Mouse (Mus musculus) Muller cell, postnatal 12 days (primary cell): ENCODE measurements around the gene Ttll5.

Source experiments
- DNase-seq: peaks from one replicate; pipeline ENCODE4 v3.0.0-alpha.2; 2015; ENCODE audit errors: inconsistent ontology term

Gene Ttll5

DNA sequence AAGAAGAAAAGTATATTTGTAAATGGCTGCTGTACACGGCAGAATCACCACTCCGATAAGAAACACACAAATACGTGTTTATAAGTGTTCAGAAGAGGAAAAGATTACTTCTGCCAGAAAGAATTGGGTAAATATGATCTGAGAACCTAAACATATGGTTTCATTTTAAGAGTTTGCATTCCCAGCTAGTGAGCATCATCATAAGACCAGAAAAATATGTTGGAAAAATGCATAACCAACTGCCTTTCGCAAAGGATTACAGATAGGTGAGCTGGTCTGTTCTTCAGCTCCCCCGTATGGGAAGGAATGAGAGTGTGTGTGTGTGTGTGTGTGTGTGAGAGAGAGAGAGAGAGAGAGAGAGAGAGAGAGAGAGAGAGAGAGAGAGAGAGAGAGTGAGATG lies 186.2 kb downstream of the Ttll5 start:
- DNase-seq, result no peak

DNA sequence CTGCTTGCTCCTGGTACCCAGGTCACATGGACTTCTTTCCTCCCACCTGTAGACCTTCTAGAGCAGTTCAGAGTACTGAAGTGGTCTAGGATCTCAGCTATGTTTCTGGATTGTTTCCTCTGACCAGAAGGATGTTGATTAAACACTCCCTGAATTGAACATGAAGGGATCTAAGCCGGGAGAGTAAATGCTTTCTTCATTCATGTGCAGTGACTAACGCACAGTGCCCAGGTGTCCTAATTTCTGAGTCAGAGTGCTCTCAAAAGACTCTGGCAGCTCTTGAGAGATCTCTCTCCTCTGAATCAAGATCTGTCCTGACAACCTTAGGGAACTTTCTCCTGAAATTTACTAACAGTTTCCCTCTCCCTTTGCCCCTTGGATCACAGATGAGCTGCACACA lies 187.7 kb downstream of the Ttll5 start:
- DNase-seq, result peak; percentile 52

DNA sequence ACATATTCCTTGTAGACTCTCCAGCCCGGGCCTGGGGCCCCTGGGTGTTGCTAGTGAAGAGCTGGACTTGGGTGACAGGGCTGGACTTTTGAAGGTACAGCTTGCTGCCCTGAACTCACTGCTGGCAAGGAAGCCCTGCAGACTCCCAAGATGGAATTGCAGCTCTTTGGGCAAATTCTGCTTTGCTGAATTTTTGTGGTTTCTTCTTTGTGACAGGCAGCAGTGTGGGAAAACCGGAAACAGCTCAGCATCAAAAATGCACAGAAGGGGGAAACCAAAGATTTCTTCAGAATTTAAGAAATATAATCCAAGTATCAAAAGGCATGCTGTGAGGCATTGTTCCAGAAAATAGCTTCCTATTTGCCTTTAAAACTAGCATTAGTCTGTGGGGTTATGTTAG lies 189.7 kb downstream of the Ttll5 start:
- DNase-seq, result peak; percentile 80

DNA sequence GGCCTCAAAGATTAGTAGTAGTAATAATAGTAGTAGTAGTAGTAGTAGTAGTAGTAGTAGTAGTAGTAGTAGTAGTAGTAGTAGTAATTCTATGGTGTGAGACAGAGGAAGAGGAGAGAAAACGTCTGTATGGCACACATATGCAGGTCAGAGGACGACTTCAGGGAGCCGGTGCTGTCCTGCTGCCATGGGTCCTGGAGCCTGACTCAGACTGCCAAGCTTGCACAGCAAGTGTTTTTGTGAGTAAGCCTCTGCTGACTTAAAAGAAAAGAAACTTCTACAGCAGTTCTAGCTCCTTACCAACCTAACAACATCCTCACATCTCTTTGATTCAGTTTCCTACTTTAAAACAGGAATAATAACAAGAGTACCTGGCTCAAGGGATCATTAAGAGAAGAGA lies 190.2 kb downstream of the Ttll5 start:
- peak; percentile 64 for DNase-seq

DNA sequence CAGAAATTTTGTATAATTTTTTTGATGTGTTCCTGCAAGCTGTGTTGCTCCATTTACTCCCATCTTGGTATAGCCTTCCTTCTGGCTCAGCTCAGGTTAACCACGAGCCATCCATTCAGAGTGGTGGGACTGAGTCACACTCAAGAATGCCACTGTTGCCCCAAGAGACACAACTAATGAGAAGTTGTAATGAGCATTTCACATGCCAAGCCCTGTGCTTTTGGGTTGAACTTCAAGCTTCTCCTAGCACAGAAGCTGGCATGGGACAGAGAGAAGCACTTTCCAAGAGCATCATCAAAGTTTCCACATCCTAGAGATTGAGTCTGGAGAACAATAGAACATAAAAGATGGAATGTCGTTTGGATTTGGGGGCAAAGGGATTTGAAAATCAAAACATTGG lies 190.7 kb downstream of the Ttll5 start:
- peak; percentile 94 for DNase-seq

DNA sequence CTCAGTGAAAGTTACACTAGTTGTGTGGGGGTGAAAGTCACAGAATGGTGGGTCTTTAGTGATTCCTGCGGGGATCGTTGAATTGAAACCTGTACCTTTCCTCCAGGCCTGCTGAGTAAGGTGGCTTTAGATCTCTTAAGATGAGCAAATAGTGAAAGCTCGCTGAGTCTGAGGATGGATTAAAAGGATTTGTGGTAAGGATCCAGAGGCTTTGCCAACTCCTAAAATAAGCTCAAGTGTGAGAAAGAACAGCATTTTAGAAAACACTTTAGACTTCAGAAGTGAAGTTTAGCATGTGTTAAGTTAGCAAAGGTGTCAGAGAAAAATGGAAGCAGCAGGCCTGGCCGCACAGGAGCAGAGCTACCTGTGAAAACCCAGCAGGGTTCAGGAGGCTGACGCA lies 192.9 kb downstream of the Ttll5 start:
- DNase-seq, result no peak

DNA sequence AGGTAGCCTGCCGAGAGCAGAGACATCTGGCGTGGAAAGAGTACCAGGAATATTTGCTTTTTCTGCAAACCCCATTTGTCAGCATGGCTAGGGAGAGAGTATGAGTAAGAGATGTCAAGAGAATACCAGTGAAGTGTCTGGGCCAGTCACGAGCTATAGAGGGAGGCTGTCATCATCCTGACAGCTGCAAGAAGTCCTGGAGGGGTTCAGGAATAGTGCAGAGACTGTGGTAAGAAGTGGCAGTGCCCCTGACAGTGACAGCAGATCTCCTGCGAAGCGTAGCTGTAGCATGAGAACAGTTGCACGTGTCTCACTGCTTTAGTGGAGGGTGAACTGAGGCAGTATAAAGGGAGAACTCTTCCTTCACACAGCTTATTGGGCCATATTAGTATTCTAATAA lies 197.1 kb downstream of the Ttll5 start:
- no peak for DNase-seq

DNA sequence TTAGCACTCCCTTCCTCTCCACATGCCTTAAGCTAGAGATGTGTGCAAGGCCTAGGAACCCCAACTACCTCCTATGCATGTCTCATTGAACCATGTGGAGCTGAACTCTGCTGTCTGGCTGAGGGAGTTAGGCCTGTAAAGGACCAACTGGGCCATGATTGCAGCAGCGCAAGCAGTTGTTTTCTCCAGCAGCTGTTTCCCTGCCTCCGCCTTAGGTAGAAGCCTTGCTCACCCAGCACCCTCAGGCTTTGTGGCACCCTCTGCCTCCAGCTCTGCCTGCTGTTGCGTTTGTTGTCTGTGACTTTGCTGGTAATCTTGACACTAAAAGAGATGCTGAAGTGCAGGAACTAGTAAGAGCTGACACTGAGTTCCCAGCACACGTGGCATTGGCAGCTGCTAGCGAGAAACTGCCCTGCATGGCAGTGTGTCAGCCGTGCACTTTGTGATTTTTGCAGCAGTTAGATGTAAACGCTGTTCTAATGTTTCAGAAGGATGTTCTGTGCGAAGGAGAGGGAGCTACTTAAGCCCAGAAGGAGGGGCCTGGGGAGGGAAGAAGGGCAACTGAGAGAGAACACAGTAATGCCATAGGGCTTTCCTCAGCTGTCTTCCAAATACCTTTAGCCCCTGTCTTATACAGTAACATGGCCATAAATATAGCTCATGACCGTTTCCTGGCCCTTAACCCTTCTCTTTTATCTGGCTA lies 198.0 kb downstream of the Ttll5 start:
- no peak for DNase-seq

DNA sequence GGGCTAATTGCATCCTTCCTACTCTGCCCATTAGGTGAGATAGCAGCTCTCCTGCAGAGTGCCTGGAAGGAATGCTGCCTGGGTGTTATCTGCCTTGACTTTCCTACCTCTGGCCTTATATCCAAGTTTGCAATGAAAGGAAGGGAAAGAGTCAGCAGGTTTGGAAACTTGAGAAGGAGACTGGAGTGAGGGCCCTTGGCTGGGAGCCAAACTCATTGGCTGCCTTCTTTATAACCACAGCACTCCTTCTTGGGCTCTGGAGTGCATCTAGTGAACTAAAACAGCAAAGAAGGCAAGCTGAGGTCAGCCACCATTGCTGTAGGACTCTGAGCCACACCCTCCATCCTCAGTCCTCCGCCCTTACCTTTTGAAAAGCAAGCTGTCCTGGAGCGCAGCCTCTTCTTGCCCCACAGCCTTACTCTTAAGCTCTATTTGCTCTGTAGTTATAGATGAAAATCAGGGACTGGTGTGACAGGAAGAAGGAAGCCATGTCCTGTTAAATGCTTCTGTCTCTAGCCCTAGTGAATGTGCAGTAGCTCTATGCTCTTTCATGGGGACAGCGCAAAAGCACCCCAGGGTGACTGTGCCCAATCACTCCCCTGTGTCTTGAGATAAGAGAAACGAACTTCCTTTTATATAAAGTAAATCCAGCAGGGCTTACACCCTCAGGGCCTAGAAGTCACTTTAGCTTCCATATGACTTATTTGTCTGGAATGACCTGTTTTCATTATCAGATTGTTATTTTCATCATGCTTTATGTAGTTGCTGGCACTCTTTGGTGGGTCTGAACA lies 198.8 kb downstream of the Ttll5 start:
- no peak for DNase-seq

DNA sequence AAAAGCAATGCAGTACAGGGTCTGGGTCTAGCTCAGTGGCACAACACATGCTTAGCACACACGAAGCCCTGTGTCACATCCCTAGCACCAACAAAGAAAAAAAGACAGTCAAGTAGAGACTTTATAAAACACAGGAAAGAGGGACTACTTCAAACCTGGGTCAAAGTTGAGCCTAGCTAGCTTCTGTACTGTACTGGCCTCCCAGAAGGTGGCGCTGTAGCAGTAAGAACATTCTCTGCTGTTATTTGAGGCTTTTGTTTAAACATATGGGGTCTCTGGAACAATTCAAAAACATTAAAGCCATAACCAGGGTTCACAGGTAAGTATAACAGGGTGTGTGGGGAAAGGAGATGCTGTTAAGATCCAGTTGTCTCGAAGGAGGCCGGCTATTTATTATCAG lies 200.0 kb downstream of the Ttll5 start:
- DNase-seq, result no peak

DNA sequence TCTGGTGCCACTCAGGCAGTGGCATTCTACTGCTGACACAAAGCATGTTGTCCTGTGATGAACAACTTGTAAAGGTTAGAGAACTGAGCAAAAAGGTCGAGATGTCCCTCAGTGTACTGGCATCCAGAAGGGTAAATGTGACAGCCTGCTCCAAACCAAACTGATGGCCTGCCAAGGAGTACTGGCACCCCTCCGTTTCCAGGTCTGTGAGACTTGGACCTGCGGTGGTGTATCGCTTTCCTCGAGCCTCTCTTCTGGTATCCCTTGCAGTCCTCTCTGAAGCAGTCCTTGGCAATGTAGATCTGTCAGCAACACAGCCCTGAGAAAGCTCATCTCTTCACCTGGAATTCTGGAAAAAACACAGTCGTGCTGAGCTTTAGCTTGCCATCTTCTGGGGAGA lies 201.0 kb downstream of the Ttll5 start:
- DNase-seq, result no peak

DNA sequence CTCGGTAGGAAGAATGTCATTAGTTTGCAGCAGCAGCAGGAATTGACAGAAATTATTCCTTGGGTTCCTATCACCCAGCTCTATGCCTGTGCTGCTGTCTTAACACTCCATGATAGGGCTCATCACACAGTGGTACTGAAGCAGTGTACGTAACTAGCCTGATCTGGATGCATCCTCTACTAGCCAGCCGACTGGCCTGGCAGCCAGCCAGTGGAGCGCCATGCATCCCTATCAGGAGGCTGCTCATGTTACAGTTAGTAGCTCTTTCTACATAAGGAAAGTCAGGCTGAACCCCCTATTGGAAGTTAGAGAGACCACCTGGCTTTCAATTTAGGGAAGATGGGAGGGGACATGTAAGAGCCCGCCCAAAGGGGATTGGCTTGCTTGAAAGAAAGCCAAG lies 202.5 kb downstream of the Ttll5 start:
- DNase-seq, result peak; percentile 32

DNA sequence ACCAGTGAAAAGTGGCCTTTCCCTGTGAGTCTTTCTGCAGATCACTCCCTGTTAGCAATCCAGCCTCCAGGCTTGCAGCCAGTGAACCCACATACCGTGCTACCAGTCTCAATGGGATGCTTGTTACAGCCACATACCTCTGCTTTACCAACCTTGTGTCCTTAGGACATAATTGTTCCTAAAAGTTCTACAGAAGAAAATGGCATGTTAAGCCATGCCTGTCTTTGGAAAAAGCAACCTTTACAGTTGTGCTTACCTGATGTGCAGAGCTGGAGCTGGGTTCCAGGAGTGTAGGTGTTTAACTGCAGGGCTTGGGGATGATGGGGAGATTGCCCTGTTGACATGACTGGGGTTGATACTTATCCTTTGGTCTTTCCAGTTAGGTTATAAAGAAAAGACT lies 203.3 kb downstream of the Ttll5 start:
- DNase-seq, result no peak

DNA sequence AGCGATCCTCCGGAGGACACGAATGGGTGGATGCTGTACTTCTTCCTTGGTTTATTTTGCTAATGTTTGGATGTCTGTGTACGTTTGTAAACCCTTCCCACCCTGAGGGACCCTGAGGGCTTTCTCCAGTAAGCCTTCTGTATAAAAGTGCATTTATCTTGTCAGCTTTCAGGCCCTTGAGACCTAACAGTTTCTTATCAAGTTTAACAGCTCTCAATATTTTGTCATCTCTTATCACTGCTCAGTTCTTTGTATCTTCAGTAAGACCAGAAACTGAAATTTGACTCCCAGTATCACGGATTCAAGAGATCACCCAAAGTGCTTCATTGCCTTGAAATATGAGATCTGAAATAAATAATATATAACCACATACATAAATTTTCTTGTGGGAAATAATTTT lies 206.5 kb downstream of the Ttll5 start:
- DNase-seq, result no peak

DNA sequence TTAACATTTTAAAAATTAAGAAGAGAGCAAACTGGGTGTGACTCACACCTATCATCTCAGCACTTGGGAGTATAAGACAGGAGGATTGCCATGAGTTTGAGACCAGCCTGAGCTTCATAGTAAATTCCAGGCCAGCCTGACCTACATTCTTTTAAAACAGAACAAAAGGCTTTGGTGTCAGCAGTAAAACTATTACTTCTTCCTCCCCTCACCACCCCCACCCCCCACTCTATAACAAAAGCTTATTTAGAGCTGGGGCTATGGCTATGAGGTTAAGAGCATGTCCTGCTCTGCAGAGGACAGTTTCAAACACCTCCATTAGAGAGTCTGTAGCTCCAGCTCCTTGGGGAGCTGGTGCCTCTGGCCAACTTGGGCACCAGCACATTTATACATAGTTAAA lies 211.1 kb downstream of the Ttll5 start:
- DNase-seq, result peak; percentile 77

DNA sequence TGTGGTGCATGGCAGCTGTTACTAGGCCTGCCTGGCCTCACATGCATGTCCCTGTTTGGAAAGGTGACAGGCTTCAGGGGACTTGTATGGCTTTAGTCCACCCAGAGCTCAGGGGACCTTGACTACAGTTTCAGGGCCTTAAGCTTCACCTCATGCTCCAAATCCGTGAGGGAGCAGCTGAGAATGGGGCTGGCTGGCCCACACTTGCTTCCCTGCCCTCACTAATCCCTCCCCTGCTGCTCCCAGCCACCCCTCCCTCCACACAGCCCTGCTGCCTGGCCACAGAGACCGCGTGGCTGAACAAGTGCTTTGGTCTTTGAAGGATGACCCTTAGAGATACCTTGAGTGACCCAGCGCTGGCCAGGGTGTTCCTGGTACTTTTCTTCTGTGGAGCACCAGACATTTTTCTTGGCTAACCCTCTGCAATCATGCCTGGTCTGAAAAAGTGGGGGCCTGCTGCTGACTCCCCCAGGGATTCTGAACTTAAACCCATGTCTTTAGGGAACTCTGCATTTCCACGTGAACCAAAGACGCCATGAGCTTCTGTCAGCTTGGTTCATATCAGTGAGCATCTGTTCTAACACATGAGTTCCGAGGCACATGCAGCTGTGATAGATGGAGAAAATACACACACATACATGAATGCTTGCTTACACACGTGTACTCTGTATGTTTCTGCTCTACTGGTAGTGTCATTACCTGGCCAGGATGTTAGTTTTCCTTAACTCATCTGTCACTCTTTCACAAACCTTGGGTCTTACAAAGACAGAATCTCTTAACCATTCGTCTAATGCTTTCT lies 212.1 kb downstream of the Ttll5 start:
- DNase-seq, result no peak

DNA sequence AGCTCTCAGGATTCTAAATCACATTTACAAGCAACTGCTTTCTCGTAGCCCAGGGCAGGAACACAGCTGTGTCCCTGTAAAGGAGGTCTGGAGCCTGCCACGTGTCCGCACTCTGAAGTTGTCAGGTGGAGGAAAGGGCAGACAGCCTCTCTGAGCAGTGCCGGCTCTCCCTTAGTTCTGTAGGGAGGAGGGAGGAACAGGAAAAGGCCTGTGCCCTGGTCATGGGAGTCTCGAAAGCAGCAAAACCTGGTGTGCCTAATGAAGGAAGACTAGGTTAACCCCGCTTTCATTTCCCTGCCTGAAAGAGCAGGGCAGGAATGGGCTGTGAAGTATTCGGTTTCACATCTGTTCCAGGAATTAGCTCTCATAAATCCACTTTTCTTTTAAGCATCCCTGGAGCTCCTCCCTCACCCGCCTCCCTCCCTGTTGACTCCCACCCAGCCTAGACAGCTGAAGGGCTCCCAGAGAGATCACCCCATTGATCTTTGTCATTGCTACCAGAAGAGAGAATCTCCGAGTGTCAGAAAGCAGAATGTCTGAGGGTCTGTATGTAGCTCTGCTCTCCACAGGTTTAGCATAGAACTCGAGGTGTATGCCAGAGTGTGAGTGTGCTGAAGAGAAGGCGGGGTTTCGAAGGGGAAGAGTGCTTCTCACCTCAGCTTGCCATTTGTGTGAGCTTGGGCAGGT lies 212.9 kb downstream of the Ttll5 start:
- DNase-seq, result no peak

DNA sequence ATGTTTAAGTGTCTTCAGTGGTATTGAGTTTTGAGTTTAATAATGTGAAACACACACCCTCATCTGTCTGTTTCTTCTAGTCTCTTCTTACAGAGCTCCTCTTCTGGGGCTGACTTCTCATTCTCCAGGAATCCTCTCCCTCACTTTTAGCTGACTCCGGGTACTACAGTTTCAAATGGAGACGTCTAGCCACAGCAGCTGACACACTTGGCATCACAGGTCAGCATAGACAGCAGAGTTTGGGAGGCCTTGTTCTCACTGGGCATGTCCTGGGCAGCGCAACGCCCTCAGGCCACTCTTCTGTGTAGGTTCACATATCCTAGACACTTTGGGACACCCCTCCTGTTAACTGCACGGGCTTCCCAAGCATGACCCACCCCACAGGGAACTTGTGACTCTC lies 214.6 kb downstream of the Ttll5 start:
- no peak for DNase-seq

DNA sequence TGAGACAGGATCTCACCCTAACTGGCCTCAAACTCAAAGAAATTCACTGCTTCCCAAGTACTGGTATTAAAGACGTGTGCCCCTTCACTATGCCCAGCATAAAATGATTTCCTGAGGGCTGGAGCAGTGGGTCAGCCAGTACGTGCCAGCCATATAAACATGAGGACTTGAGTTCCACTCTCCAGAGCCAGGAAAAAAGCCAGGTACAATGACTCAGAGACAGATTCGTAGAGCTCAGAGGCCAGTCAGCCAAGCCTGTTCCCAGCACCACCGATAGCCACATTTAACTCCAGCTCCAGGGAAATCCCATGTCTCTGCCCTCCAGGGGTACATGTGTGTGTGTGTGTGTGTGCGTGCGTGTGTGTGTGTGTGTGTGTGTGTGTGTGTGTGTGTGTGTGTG lies 215.3 kb downstream of the Ttll5 start:
- no peak for DNase-seq

DNA sequence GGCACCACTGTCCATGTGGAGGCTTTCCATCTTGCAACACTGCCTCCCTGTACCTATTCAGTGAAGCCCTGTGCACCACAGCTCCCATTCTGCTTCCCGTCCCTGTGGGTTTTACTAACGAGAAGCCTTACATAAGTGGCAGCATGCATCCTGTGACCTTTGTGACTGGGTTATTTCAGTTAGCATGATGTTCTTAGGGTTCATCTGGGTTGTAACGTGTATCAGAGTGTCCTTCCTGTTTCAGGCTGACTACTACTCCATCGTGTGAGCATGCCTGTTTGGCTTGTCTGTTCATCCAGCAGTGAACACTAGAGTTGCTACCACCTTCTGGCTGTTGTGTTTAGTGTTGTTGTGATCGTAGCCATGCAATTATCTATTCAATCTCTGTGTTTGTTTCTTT lies 221.7 kb downstream of the Ttll5 start:
- no peak for DNase-seq

DNA sequence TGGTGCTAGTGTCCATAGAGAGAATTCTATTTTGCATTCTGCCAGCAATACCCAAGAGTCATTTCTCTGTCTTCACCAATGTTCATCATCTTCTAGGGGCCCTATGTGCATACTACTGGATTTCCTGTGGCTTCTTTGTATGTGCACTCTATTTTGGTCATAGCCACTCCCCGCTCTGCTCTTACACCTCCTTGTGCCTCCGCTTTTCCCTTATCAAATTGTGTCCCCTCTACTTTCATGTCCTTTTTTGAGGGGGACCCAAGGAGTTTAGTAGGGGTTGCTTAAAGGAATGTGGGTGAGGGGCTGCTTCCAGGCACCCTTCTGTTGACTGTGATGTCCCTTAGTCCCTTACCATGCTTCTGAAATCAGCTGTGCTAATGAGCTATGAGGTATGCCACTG lies 222.3 kb downstream of the Ttll5 start:
- no peak for DNase-seq

DNA sequence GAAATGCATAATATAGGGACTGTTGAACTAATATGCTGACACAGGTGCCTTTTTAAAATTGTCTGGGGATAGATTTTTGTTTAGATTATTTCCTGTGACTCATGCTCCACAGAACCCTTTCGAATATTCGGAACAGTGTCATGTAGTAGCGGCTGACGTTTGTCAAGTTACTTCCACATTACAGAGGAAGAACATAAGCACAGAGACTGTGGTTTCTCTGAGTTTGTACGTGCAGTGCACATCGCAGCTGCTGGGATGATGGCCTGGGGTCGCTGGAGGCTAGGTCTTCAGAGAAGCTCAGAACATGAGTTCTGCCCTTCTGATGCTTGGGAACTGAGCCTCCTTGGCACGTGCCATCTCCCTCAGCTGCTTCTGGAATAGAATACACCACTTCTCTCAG lies 222.9 kb downstream of the Ttll5 start:
- DNase-seq, result no peak
